Mouse (Mus musculus) left cerebral cortex, adult 9 months (tissue): ENCODE results near the gene Lfng.

Experiments
- DNase-seq, 2 experiments: peaks; one replicate each; pipeline ENCODE4 v3.0.0; 2022; ENCODE audit warnings: low spot score in 2 of 2

Gene Lfng

GRCm38 (mm10) chr5:140607001-140607835 is at the start of gene Lfng:
Gene Lfng, plus strand, starts transcription at chr5:140607320.
- peak in 1 of 2 experiments; percentile 73 for DNase-seq

GRCm38 (mm10) chr5:140562601-140563000 is 44.5 kb upstream of the Lfng start:
- DNase-seq: no peak

GRCm38 (mm10) chr5:140564896-140565295 is 42.2 kb upstream of the Lfng start, which contains the start of gene Grifin:
Gene Grifin, minus strand, starts transcription at chr5:140565071.
- no peak for DNase-seq

- peak in 1 of 2 experiments; percentile 31 for DNase-seq
Measured at GRCm38 (mm10) chr5:140565451-140565850, 41.7 kb upstream of the Lfng start.

GRCm38 (mm10) chr5:140565856-140566255 is 41.3 kb upstream of the Lfng start:
- peak in 1 of 2 experiments; percentile 48 for DNase-seq

- no peak for DNase-seq
Measured at GRCm38 (mm10) chr5:140566271-140566670, 40.8 kb upstream of the Lfng start.

- no peak for DNase-seq
Measured at GRCm38 (mm10) chr5:140567321-140567720, 39.8 kb upstream of the Lfng start.

GRCm38 (mm10) chr5:140567751-140568150 is 39.4 kb upstream of the Lfng start:
- no peak for DNase-seq

GRCm38 (mm10) chr5:140568321-140568970 is 38.7 kb upstream of the Lfng start:
- DNase-seq: peak in 1 of 2 experiments; percentile 69

- DNase-seq: no peak
Measured at GRCm38 (mm10) chr5:140569032-140569595, 38.0 kb upstream of the Lfng start.

- DNase-seq: no peak
Measured at GRCm38 (mm10) chr5:140570223-140570870, 36.8 kb upstream of the Lfng start.

GRCm38 (mm10) chr5:140571201-140571600 is 35.9 kb upstream of the Lfng start:
- no peak for DNase-seq

- peak in 1 of 2 experiments; percentile 20 for DNase-seq
Measured at GRCm38 (mm10) chr5:140571673-140572072, 35.4 kb upstream of the Lfng start.

GRCm38 (mm10) chr5:140572611-140573010 is 34.5 kb upstream of the Lfng start:
- DNase-seq: no peak

GRCm38 (mm10) chr5:140575381-140575866 is 31.7 kb upstream of the Lfng start:
- no peak for DNase-seq

GRCm38 (mm10) chr5:140579221-140579620 is 27.9 kb upstream of the Lfng start:
- DNase-seq: no peak

GRCm38 (mm10) chr5:140579771-140580170 is 27.3 kb upstream of the Lfng start:
- DNase-seq: no peak

GRCm38 (mm10) chr5:140581569-140581968 is 25.6 kb upstream of the Lfng start:
- DNase-seq: no peak

GRCm38 (mm10) chr5:140582995-140583731 is 24.0 kb upstream of the Lfng start:
- DNase-seq: no peak

GRCm38 (mm10) chr5:140583732-140584368 is 23.3 kb upstream of the Lfng start:
- no peak for DNase-seq
